Comparison of ENCODE assay signal across 22 mouse cellular contexts in genomic region chr2:157550292-157550691, GRCm38 (mm10). TPM values are rescaled to one million over a fixed set of nuclear protein-coding genes. Genes with fewer than 3 reads are reported as not detected.
A peak's percentile ranks its signal among the peaks of the same experiment; 100 is the strongest.
DNase-seq lines count a peak whose midpoint lies in the region; ATAC-seq and TF ChIP-seq lines count a peak whose summit lies in the region.
"Had no signal": no experiment of that assay in that cellular context is flagged by ENCODE, and none has a peak within 500 bp of the region (broad histone marks: within the 10 kb centered on the region; RNA-seq: fewer than 3 reads in every experiment).

No protein-coding gene starts in this region.

- H3K4me1 ChIP-seq in liver, adult 2 months (ENCODE audit: control insufficient read depth, insufficient read depth, low read length), result peaks cover 15% of the 10 kb centered on the region
- H3K4me1 ChIP-seq in liver, embryonic 11.5 days (replicated peaks; ENCODE audit: control insufficient read depth, insufficient read depth, low read length), result 0 out of 2 replicates have a peak, but pooled peaks cover 3% of the 10 kb centered on the region
- peaks cover 11% of the 10 kb centered on the region for H3K4me1 ChIP-seq in liver, postnatal 0 days (ENCODE audit: insufficient read depth)
- 0 out of 2 replicates have a peak, but pooled peaks cover 2% of the 10 kb centered on the region for H3K4me1 ChIP-seq in liver, embryonic 12.5 days
- peaks cover 68% of the 10 kb centered on the region for H3K4me1 ChIP-seq in limb, embryonic 10.5 days

- no peak for TF ChIP-seq CTCF in gastrocnemius, adult 2 months (IDR thresholded peaks at IDR 0.05)
- no peak for TF ChIP-seq CTCF in liver, adult 2 months (IDR thresholded peaks at IDR 0.05; ENCODE audit: low read depth, low read length)
- no peak for TF ChIP-seq CTCF in liver, postnatal 0 days (IDR thresholded peaks at IDR 0.05; ENCODE audit: low read depth)

- no peak overlapping the region for H3K4me2 ChIP-seq in liver, embryonic 11.5 days
- no peak overlapping the region for H3K4me2 ChIP-seq in liver, postnatal 0 days (ENCODE audit: low read depth, low read length)
- H3K4me2 ChIP-seq in liver, embryonic 12.5 days, result no peak overlapping the region

- no peak for TF ChIP-seq EP300 in liver, postnatal 0 days (IDR thresholded peaks at IDR 0.05; ENCODE audit: low read depth)

- intact Hi-C loops in gastrocnemius, adult 2 months (cut with DNase I), result no loop called here

- no peaks in the 10 kb centered on the region for H3K79me2 ChIP-seq in liver, adult 2 months (ENCODE audit: control insufficient read depth, insufficient read depth, low read length)

- H3K27me3 ChIP-seq in liver, adult 2 months (ENCODE audit: control insufficient read depth, insufficient read depth, low read length), result no peaks in the 10 kb centered on the region
- no peaks in the 10 kb centered on the region for H3K27me3 ChIP-seq in liver, embryonic 11.5 days (replicated peaks; ENCODE audit: control insufficient read depth, insufficient read depth, low read length)
- no peaks in the 10 kb centered on the region for H3K27me3 ChIP-seq in liver, postnatal 0 days (ENCODE audit: insufficient read depth, low read length)
- no peaks in the 10 kb centered on the region for H3K27me3 ChIP-seq in liver, embryonic 12.5 days (replicated peaks)
- H3K27me3 ChIP-seq in limb, embryonic 10.5 days (ENCODE audit: low read depth, poor library complexity, severe bottlenecking), result no peaks in the 10 kb centered on the region
- H3K27me3 ChIP-seq: CH12.LX, Patski had no signal

- no peak for TF ChIP-seq POLR2A in liver, adult 2 months (IDR thresholded peaks at IDR 0.05; ENCODE audit: extremely low read depth, insufficient read depth, low read length)

- WGBS in liver, adult 2 months, result 19% methylated on average over 4 of the region's 4 CpGs
- 76% methylated on average over 4 of the region's 4 CpGs for WGBS in liver, embryonic 11.5 days
- WGBS in liver, postnatal 0 days (ENCODE audit: insufficient replicate concordance), result 59% methylated on average over 4 of the region's 4 CpGs
- WGBS in liver, embryonic 12.5 days (ENCODE audit: insufficient replicate concordance), result 69% methylated on average over 4 of the region's 4 CpGs
- WGBS in limb, embryonic 10.5 days, result 84% methylated on average over 4 of the region's 4 CpGs

- ATAC-seq in liver, embryonic 11.5 days (replicated peaks; ENCODE audit: low FRiP score), result no peak
- ATAC-seq in liver, postnatal 0 days, result peak; percentile 85
- ATAC-seq in liver, embryonic 12.5 days, result no peak
- ATAC-seq: activated CD4-positive, CD25-positive, alpha-beta regulatory T cell, adult 4 months; CD4-positive, CD25-positive, alpha-beta regulatory T cell, adult 4 months; Patski had no signal

- no peak overlapping the region for H3K9ac ChIP-seq in liver, adult 2 months (ENCODE audit: low read depth, low read length)
- H3K9ac ChIP-seq in liver, embryonic 11.5 days (ENCODE audit: low read depth, low read length), result no peak overlapping the region
- no peak overlapping the region for H3K9ac ChIP-seq in liver, postnatal 0 days (replicated peaks)
- H3K9ac ChIP-seq in liver, embryonic 12.5 days, result no peak overlapping the region

- DNase-seq in gastrocnemius, adult 2 months, result peak; percentile 1
- no peak for DNase-seq in gastrocnemius, postnatal 25 days
- DNase-seq in liver, adult 2 months (ENCODE audit: extremely low read depth, low read depth, low spot score), result peak; percentile 77
- no peak for DNase-seq in liver, embryonic 11.5 days (ENCODE audit: low spot score)
- no peak for DNase-seq in liver, postnatal 0 days
- DNase-seq in limb, embryonic 10.5 days (ENCODE audit: low spot score), result no peak
- no peak for DNase-seq in kidney, postnatal 25 days
- DNase-seq: adrenal gland, adult 2 months; adrenal gland, adult 8-10 months; adrenal gland, postnatal 10 days; adrenal gland, postnatal 14 days; adrenal gland, postnatal 25 days; adrenal gland, postnatal 36 days; B cell, adult 2 months; cerebellum, adult 11 months; cerebellum, adult 11-12 months had no signal

- no peak overlapping the region for H3K4me3 ChIP-seq in gastrocnemius, adult 2 months
- H3K4me3 ChIP-seq in liver, adult 2 months (ENCODE audit: insufficient read depth, low read depth, low read length), result no peak overlapping the region
- no peak overlapping the region for H3K4me3 ChIP-seq in liver, embryonic 11.5 days (ENCODE audit: low read depth, low read length)
- no peak overlapping the region for H3K4me3 ChIP-seq in liver, postnatal 0 days (ENCODE audit: low read depth, low read length)
- H3K4me3 ChIP-seq in liver, embryonic 12.5 days, result no peak overlapping the region
- H3K4me3 ChIP-seq in limb, embryonic 10.5 days, result no peak overlapping the region

- H3K36me3 ChIP-seq in liver, adult 2 months (ENCODE audit: control insufficient read depth, insufficient read depth, low read length), result peaks cover 9% of the 10 kb centered on the region; the same call in 1 of the 2 replicates
- no peaks in the 10 kb centered on the region for H3K36me3 ChIP-seq in liver, embryonic 11.5 days (ENCODE audit: control insufficient read depth, insufficient read depth, low read length)
- H3K36me3 ChIP-seq in liver, postnatal 0 days (replicated peaks; ENCODE audit: insufficient read depth, low read length), result 0 out of 2 replicates have a peak, but pooled peaks cover 2% of the 10 kb centered on the region
- peaks cover 7% of the 10 kb centered on the region for H3K36me3 ChIP-seq in liver, embryonic 12.5 days
- peaks cover 29% of the 10 kb centered on the region for H3K36me3 ChIP-seq in limb, embryonic 10.5 days

- no peak overlapping the region for H3K27ac ChIP-seq in gastrocnemius, adult 2 months
- no peak overlapping the region for H3K27ac ChIP-seq in liver, adult 2 months (replicated peaks; ENCODE audit: insufficient read depth, low read depth, low read length)
- no peak overlapping the region for H3K27ac ChIP-seq in liver, embryonic 11.5 days (ENCODE audit: low read depth, low read length)
- 0 out of 2 replicates have a peak overlapping the region, but pooled peaks have one; percentile 16 for H3K27ac ChIP-seq in liver, postnatal 0 days (ENCODE audit: low read depth)
- no peak overlapping the region for H3K27ac ChIP-seq in liver, embryonic 12.5 days
- peak overlapping the region; percentile 6; the same call in 1 of the 2 replicates for H3K27ac ChIP-seq in limb, embryonic 10.5 days

- H3K9me3 ChIP-seq in liver, embryonic 11.5 days (ENCODE audit: control insufficient read depth, low read length), result no peaks in the 10 kb centered on the region
- H3K9me3 ChIP-seq in liver, postnatal 0 days (ENCODE audit: low read length), result no peaks in the 10 kb centered on the region
- H3K9me3 ChIP-seq in liver, embryonic 12.5 days (replicated peaks), result no peaks in the 10 kb centered on the region
- no peaks in the 10 kb centered on the region for H3K9me3 ChIP-seq in limb, embryonic 10.5 days (replicated peaks)
- H3K9me3 ChIP-seq: G1E had no signal

RNA-seq across cellular contexts. Expression of gene Nnat, which starts 9.6 kb away (rescaled TPM):
- under 1 TPM; 0.20 to 0.36 TPM for total RNA-seq in gastrocnemius, adult 2 months (2021)
- 10 to 100 TPM in 1 of 2 experiments, 1 to 10 TPM in 1; 1.3 to 49.1 TPM for total RNA-seq in gastrocnemius, postnatal 25 days (2021)
- total RNA-seq in liver, adult 2 months (2014; rRNA removed), result 0.34 TPM in 1 of 2 replicates, not detected in the other
- polyA plus RNA-seq in liver, adult 2 months (2012; rRNA removed), result 0.24 TPM in 1 of 2 replicates, not detected in the other
- polyA plus RNA-seq in liver, embryonic 11.5 days (2014; fragmentation: Nextera tagmentation; extraction: Ambion mirVana), result 143 and 171 TPM in 2 replicates
- polyA plus RNA-seq in liver, postnatal 0 days (2015; fragmentation: Nextera tagmentation; extraction: Ambion mirVana), result 6.2 and 6.6 TPM in 2 replicates
- 79.0 and 80.8 TPM in 2 replicates for polyA plus RNA-seq in liver, embryonic 12.5 days (2016; fragmentation: Nextera tagmentation; extraction: Ambion mirVana)
- polyA plus RNA-seq in limb, embryonic 10.5 days (2016; fragmentation: Nextera tagmentation; extraction: Ambion mirVana), result 2,112 and 2,427 TPM in 2 replicates
- total RNA-seq: G1E had no signal
- polyA plus RNA-seq: G1E had no signal

RNA-seq across cellular contexts. Expression of gene Blcap, which starts 20.8 kb away (rescaled TPM):
- 10 to 100 TPM; 29.7 to 36.5 TPM for total RNA-seq in gastrocnemius, adult 2 months (2021)
- total RNA-seq in gastrocnemius, postnatal 25 days (2021), result 10 to 100 TPM; 19.2 to 20.7 TPM
- 14.1 and 16.3 TPM in 2 replicates for total RNA-seq in liver, adult 2 months (2014; rRNA removed)
- polyA plus RNA-seq in liver, adult 2 months (2012; rRNA removed), result 33.1 and 37.9 TPM in 2 replicates
- polyA plus RNA-seq in liver, embryonic 11.5 days (2014; fragmentation: Nextera tagmentation; extraction: Ambion mirVana), result 25.9 and 26.2 TPM in 2 replicates
- 12.5 and 13.3 TPM in 2 replicates for polyA plus RNA-seq in liver, postnatal 0 days (2015; fragmentation: Nextera tagmentation; extraction: Ambion mirVana)
- 12.3 and 13.4 TPM in 2 replicates for polyA plus RNA-seq in liver, embryonic 12.5 days (2016; fragmentation: Nextera tagmentation; extraction: Ambion mirVana)
- polyA plus RNA-seq in limb, embryonic 10.5 days (2016; fragmentation: Nextera tagmentation; extraction: Ambion mirVana), result 58.0 and 66.9 TPM in 2 replicates

Comparison
In these comparisons a context has a peak if more than half of its experiments do, and no peak if none do; other contexts are left out.
1. DNase-seq: peak in gastrocnemius, adult 2 months (single experiment) and liver, adult 2 months (single experiment); none in gastrocnemius, postnatal 25 days (single experiment), liver, embryonic 11.5 days (single experiment), liver, postnatal 0 days (single experiment), limb, embryonic 10.5 days (single experiment) and kidney, postnatal 25 days (0 of 2).
2. H3K27ac ChIP-seq: peak in liver, postnatal 0 days (single experiment) and limb, embryonic 10.5 days (single experiment); none in gastrocnemius, adult 2 months (single experiment), liver, adult 2 months (single experiment), liver, embryonic 11.5 days (single experiment) and liver, embryonic 12.5 days (single experiment).
3. RNA of gene Nnat, which starts 9.6 kb away (polyA plus RNA-seq): 2,112 to 2,427 TPM in limb, embryonic 10.5 days; 143 to 171 TPM in liver, embryonic 11.5 days, 79.0 to 80.8 TPM in liver, embryonic 12.5 days, 6.2 to 6.6 TPM in liver, postnatal 0 days and 0.24 TPM in liver, adult 2 months; every median in the first group is over 10 times any median in the second.